Mouse (Mus musculus) liver, embryonic 13.5 days (tissue): ENCODE results near the gene Nit1. TPM values are rescaled to one million over a fixed set of nuclear protein-coding genes. Genes with fewer than 3 reads are reported as not detected.

Experiments
- ATAC-seq: fragments of 200-750 bp; cut with Nextera tagmentation; 2 replicates; pipeline ENCODE4 v1.8.0; 2017; ENCODE audit warnings: low read depth, mild to moderate bottlenecking, moderate number of reproducible peaks, moderate library complexity
- DNase-seq: peaks from one replicate; pipeline ENCODE4 v3.0.0; 2022
- H3K27ac ChIP-seq: fragments of 300-500 bp; sonication (generic); 2 replicates; pipeline ENCODE4 v1.5.1; 2015; ENCODE audit warnings: moderate library complexity, mild to moderate bottlenecking, inconsistent platforms
- H3K27me3 ChIP-seq: fragments of 300-500 bp; sonication (generic); 2 replicates; pipeline ENCODE4 v1.6.1; 2015; ENCODE audit warnings: mild to moderate bottlenecking, inconsistent platforms
- H3K36me3 ChIP-seq: fragments of 300-500 bp; sonication (generic); 2 replicates; pipeline ENCODE4 v1.6.1; 2015; ENCODE audit warnings: mild to moderate bottlenecking, inconsistent platforms
- H3K4me1 ChIP-seq: fragments of 300-500 bp; sonication (generic); replicated peaks from 2 replicates; pipeline ENCODE4 v1.6.1; 2015; ENCODE audit warnings: inconsistent platforms
- H3K4me2 ChIP-seq: fragments of 300-500 bp; sonication (generic); 2 replicates; pipeline ENCODE4 v1.6.1; 2015; ENCODE audit warnings: inconsistent platforms, mild to moderate bottlenecking, moderate library complexity
- H3K4me3 ChIP-seq: fragments of 300-500 bp; sonication (generic); replicated peaks from 2 replicates; pipeline ENCODE4 v1.5.1; 2015; ENCODE audit warnings: mild to moderate bottlenecking, inconsistent platforms
- H3K9ac ChIP-seq: fragments of 300-500 bp; sonication (generic); 2 replicates; pipeline ENCODE4 v1.6.1; 2015; ENCODE audit warnings: mild to moderate bottlenecking, inconsistent platforms
- H3K9me3 ChIP-seq: fragments of 300-500 bp; sonication (generic); replicated peaks from 2 replicates; pipeline ENCODE4 v1.6.1; 2016; ENCODE audit warnings: inconsistent platforms
- WGBS: fragments of 180-500 bp; shearing (Covaris S2); methylation state at CpG from one replicate; pipeline ENCODE4 v1.1.7; 2015; ENCODE audit not compliant: insufficient replicate concordance; 5-methylcytosine and 5-hydroxymethylcytosine counted together
- polyA plus RNA-seq: library from polyadenylated mRNA; unstranded; fragments of >200 nt; fragmentation: Nextera tagmentation; extraction: Ambion mirVana; gene quantifications from 2 replicates; pipeline ENCODE4 v1.2.1, GENCODE M21; 2015

The Nit1 gene
- polyA plus RNA-seq = 24.1 and 29.1 TPM in 2 replicates

- Histone ChIP-seq H3K36me3 (peaks cover 35% of the 10 kb centered on the region), H3K9ac (peak within 1 kb of the TSS; percentile 90), H3K4me1 (peaks cover 54% of the 10 kb centered on the region), H3K27me3 (no peaks in the 10 kb centered on the region), H3K4me3 (peak within 1 kb of the TSS; percentile 81), H3K9me3 (peaks cover 7% of the 10 kb centered on the region), H3K27ac (peak within 1 kb of the TSS; percentile 76), H3K4me2 (peak within 1 kb of the TSS; percentile 86)
- ATAC-seq = peak; percentile 91
- peak; percentile 85 for DNase-seq
- WGBS = 1% methylated on average over 53 of the region's 53 CpGs
These were observed at the start of gene Nit1, which contains the start of gene Pfdn2 for GRCm38 (mm10) chr1:171345225-171346094. Nit1 (minus strand) TSS chr1:171345646. Pfdn2 (plus strand) TSS chr1:171345670.

GRCm38 (mm10) chr1:171390101-171390500 is 44.7 kb upstream of the Nit1 start:
- peak overlapping the region; percentile 61; the same call in 1 of the 2 replicates for H3K27ac ChIP-seq
- H3K4me1 ChIP-seq = peaks cover 18% of the 10 kb centered on the region
- no peaks in the 10 kb centered on the region for H3K27me3 ChIP-seq
- H3K36me3 ChIP-seq = no peaks in the 10 kb centered on the region
- no peaks in the 10 kb centered on the region for H3K9me3 ChIP-seq
- ATAC-seq (peak; percentile 40; the same call in 1 of the 2 replicates), DNase-seq (no peak)
- peak overlapping the region; percentile 62 for H3K4me2 ChIP-seq
- H3K9ac ChIP-seq = peak overlapping the region; percentile 36
- peak overlapping the region; percentile 45 for H3K4me3 ChIP-seq
- 16% methylated on average over 4 of the region's 4 CpGs for WGBS

- WGBS = 22% methylated on average over 15 of the region's 15 CpGs
- H3K27ac ChIP-seq = peak within 1 kb of the TSS; percentile 61
These were observed 43.1 kb upstream of the Nit1 start, which contains the start of gene Arhgap30 for GRCm38 (mm10) chr1:171388376-171389102. Arhgap30 (plus strand) TSS chr1:171388954.

GRCm38 (mm10) chr1:171387099-171387498 is 41.7 kb upstream of the Nit1 start:
- no peak overlapping the region for H3K27ac ChIP-seq
- DNase-seq (no peak), ATAC-seq (no peak)
- H3K4me3 ChIP-seq = no peak overlapping the region
- H3K9ac ChIP-seq = no peak overlapping the region
- H3K9me3 ChIP-seq = no peaks in the 10 kb centered on the region
- peaks cover 8% of the 10 kb centered on the region; the same call in 1 of the 2 replicates for H3K27me3 ChIP-seq
- 39% methylated on average over 6 of the region's 6 CpGs for WGBS
- H3K4me1 ChIP-seq = peaks cover 18% of the 10 kb centered on the region
- no peak overlapping the region for H3K4me2 ChIP-seq
- H3K36me3 ChIP-seq = no peaks in the 10 kb centered on the region

More at GRCm38 (mm10) chr1:171388376-171389102, 43.1 kb upstream of the Nit1 start, which contains the start of gene Arhgap30:
- peak; percentile 62 for ATAC-seq
- Histone ChIP-seq H3K9ac (peak within 1 kb of the TSS; percentile 36), H3K9me3 (no peaks in the 10 kb centered on the region), H3K36me3 (no peaks in the 10 kb centered on the region), H3K27me3 (no peaks in the 10 kb centered on the region), H3K4me3 (peak within 1 kb of the TSS; percentile 45), H3K4me1 (peaks cover 18% of the 10 kb centered on the region), H3K4me2 (peak within 1 kb of the TSS; percentile 62)
- DNase-seq = peak; percentile 44

- Histone ChIP-seq H3K4me2 (no peak overlapping the region), H3K36me3 (no peaks in the 10 kb centered on the region), H3K27ac (no peak overlapping the region), H3K27me3 (peaks cover 18% of the 10 kb centered on the region), H3K4me3 (no peak overlapping the region), H3K9ac (no peak overlapping the region), H3K9me3 (no peaks in the 10 kb centered on the region), H3K4me1 (peaks cover 16% of the 10 kb centered on the region)
- WGBS = 60% methylated on average over 9 of the region's 9 CpGs
- ATAC-seq (no peak), DNase-seq (no peak)
These were observed 39.7 kb upstream of the Nit1 start for GRCm38 (mm10) chr1:171385171-171385570.

- no peak overlapping the region for H3K9ac ChIP-seq
- H3K36me3 ChIP-seq = no peaks in the 10 kb centered on the region
- ATAC-seq (no peak), DNase-seq (no peak)
- peaks cover 15% of the 10 kb centered on the region for H3K4me1 ChIP-seq
- H3K4me3 ChIP-seq = no peak overlapping the region
- H3K9me3 ChIP-seq = no peaks in the 10 kb centered on the region
- H3K4me2 ChIP-seq = no peak overlapping the region
- 59% methylated on average over 9 of the region's 9 CpGs for WGBS
- no peak overlapping the region for H3K27ac ChIP-seq
- peaks cover 26% of the 10 kb centered on the region for H3K27me3 ChIP-seq
These were observed 38.9 kb upstream of the Nit1 start for GRCm38 (mm10) chr1:171384361-171384760.

- Histone ChIP-seq H3K27me3 (peaks cover 32% of the 10 kb centered on the region), H3K4me1 (peaks cover 8% of the 10 kb centered on the region)
- 69% methylated on average over 11 of the region's 11 CpGs for WGBS
These were observed 36.7 kb upstream of the Nit1 start for GRCm38 (mm10) chr1:171382096-171382620.

GRCm38 (mm10) chr1:171379935-171380599 is 34.6 kb upstream of the Nit1 start:
- Histone ChIP-seq H3K9me3 (no peaks in the 10 kb centered on the region), H3K9ac (no peak overlapping the region), H3K4me1 (peaks cover 14% of the 10 kb centered on the region), H3K27ac (no peak overlapping the region), H3K4me2 (peak overlapping the region; percentile 44), H3K36me3 (no peaks in the 10 kb centered on the region), H3K27me3 (peaks cover 32% of the 10 kb centered on the region), H3K4me3 (no peak overlapping the region)
- WGBS = 6% methylated on average over 31 of the region's 31 CpGs
- DNase-seq (peak; percentile 56), ATAC-seq (peak; percentile 67)

More at GRCm38 (mm10) chr1:171382096-171382620, 36.7 kb upstream of the Nit1 start:
- H3K4me3 ChIP-seq = no peak overlapping the region
- no peak for DNase-seq
- no peaks in the 10 kb centered on the region for H3K36me3 ChIP-seq
- H3K9ac ChIP-seq = no peak overlapping the region
- H3K27ac ChIP-seq = no peak overlapping the region
- H3K4me2 ChIP-seq = no peak overlapping the region
- no peaks in the 10 kb centered on the region for H3K9me3 ChIP-seq
- ATAC-seq = no peak

- Histone ChIP-seq H3K4me3 (no peak overlapping the region), H3K9me3 (no peaks in the 10 kb centered on the region), H3K4me1 (peaks cover 23% of the 10 kb centered on the region), H3K27me3 (peaks cover 32% of the 10 kb centered on the region), H3K9ac (no peak overlapping the region), H3K27ac (no peak overlapping the region), H3K36me3 (no peaks in the 10 kb centered on the region), H3K4me2 (no peak overlapping the region)
- 63% methylated on average over 6 of the region's 6 CpGs for WGBS
- DNase-seq = no peak
- no peak for ATAC-seq
These were observed 32.9 kb upstream of the Nit1 start for GRCm38 (mm10) chr1:171378298-171378697.

GRCm38 (mm10) chr1:171375646-171376097 is 30.2 kb upstream of the Nit1 start:
- Histone ChIP-seq H3K9me3 (no peaks in the 10 kb centered on the region), H3K4me3 (no peak overlapping the region), H3K27me3 (peaks cover 29% of the 10 kb centered on the region), H3K4me2 (no peak overlapping the region), H3K36me3 (no peaks in the 10 kb centered on the region), H3K27ac (no peak overlapping the region), H3K9ac (no peak overlapping the region), H3K4me1 (peaks cover 23% of the 10 kb centered on the region)
- DNase-seq (no peak), ATAC-seq (peak; percentile 40; the same call in 1 of the 2 replicates)
- WGBS = 39% methylated on average over 9 of the region's 9 CpGs
